Mouse (Mus musculus): Measurements from ENCODE around the gene Slc4a5. TPM values are rescaled to one million over a fixed set of nuclear protein-coding genes. Genes with fewer than 3 reads are reported as not detected.

Slc4a5 gene
- polyA plus RNA-seq, 1 experiment, result 1.1 TPM

- 74% methylated on average over 10 of the region's 10 CpGs for WGBS
- Histone ChIP-seq H3K27ac (ENCODE audit: control insufficient read depth, insufficient read depth, low read depth, low read length, poor library complexity) (no peak overlapping the region), H3K4me1 (ENCODE audit: control insufficient read depth, insufficient read depth, low read length) (no peaks in the 10 kb centered on the region), H3K4me3 (replicated peaks; ENCODE audit: control insufficient read depth, low read depth, low read length) (no peak overlapping the region)
- no peak for TF ChIP-seq POLR2A (IDR thresholded peaks at IDR 0.05; ENCODE audit: borderline replicate concordance, control insufficient read depth, low read depth, low read length)
- TF ChIP-seq CTCF (IDR thresholded peaks at IDR 0.05; ENCODE audit: control insufficient read depth, insufficient read depth, low read length), result no peak
Observed at GRCm38 (mm10) chr6:83244422-83245061, 24.9 kb downstream of the Slc4a5 start.

GRCm38 (mm10) chr6:83245134-83245533 lies 25.5 kb downstream of the Slc4a5 start:
- Histone ChIP-seq H3K4me1 (ENCODE audit: control insufficient read depth, insufficient read depth, low read length) (no peaks in the 10 kb centered on the region), H3K27ac (ENCODE audit: control insufficient read depth, insufficient read depth, low read depth, low read length, poor library complexity) (no peak overlapping the region), H3K4me3 (replicated peaks; ENCODE audit: control insufficient read depth, low read depth, low read length) (no peak overlapping the region)
- WGBS, result 79% methylated on average over 6 of the region's 6 CpGs
- TF ChIP-seq POLR2A (IDR thresholded peaks at IDR 0.05; ENCODE audit: borderline replicate concordance, control insufficient read depth, low read depth, low read length) (no peak), CTCF (IDR thresholded peaks at IDR 0.05; ENCODE audit: control insufficient read depth, insufficient read depth, low read length) (no peak)

- Histone ChIP-seq H3K4me1 (ENCODE audit: control insufficient read depth, insufficient read depth, low read length) (no peaks in the 10 kb centered on the region), H3K4me3 (replicated peaks; ENCODE audit: control insufficient read depth, low read depth, low read length) (no peak overlapping the region), H3K27ac (ENCODE audit: control insufficient read depth, insufficient read depth, low read depth, low read length, poor library complexity) (no peak overlapping the region)
- TF ChIP-seq CTCF (IDR thresholded peaks at IDR 0.05; ENCODE audit: control insufficient read depth, insufficient read depth, low read length) (no peak), POLR2A (IDR thresholded peaks at IDR 0.05; ENCODE audit: borderline replicate concordance, control insufficient read depth, low read depth, low read length) (no peak)
- 88% methylated on average over 1 of the region's 1 CpGs for WGBS
Observed at GRCm38 (mm10) chr6:83245997-83246396, 26.4 kb downstream of the Slc4a5 start.

- H3K27ac ChIP-seq (ENCODE audit: control insufficient read depth, insufficient read depth, low read depth, low read length, poor library complexity), result no peak overlapping the region
- WGBS, result 85% methylated on average over 4 of the region's 4 CpGs
- H3K4me3 ChIP-seq (replicated peaks; ENCODE audit: control insufficient read depth, low read depth, low read length), result no peak overlapping the region
- no peaks in the 10 kb centered on the region for H3K4me1 ChIP-seq (ENCODE audit: control insufficient read depth, insufficient read depth, low read length)
- TF ChIP-seq CTCF (IDR thresholded peaks at IDR 0.05; ENCODE audit: control insufficient read depth, insufficient read depth, low read length) (no peak), POLR2A (IDR thresholded peaks at IDR 0.05; ENCODE audit: borderline replicate concordance, control insufficient read depth, low read depth, low read length) (no peak)
Observed at GRCm38 (mm10) chr6:83246750-83247149, 27.1 kb downstream of the Slc4a5 start.

GRCm38 (mm10) chr6:83247153-83247552 lies 27.5 kb downstream of the Slc4a5 start:
- no peak overlapping the region for H3K27ac ChIP-seq (ENCODE audit: control insufficient read depth, insufficient read depth, low read depth, low read length, poor library complexity)
- WGBS, result 85% methylated on average over 2 of the region's 2 CpGs
- H3K4me1 ChIP-seq (ENCODE audit: control insufficient read depth, insufficient read depth, low read length), result no peaks in the 10 kb centered on the region
- H3K4me3 ChIP-seq (replicated peaks; ENCODE audit: control insufficient read depth, low read depth, low read length), result no peak overlapping the region
- TF ChIP-seq POLR2A (IDR thresholded peaks at IDR 0.05; ENCODE audit: borderline replicate concordance, control insufficient read depth, low read depth, low read length) (no peak), CTCF (IDR thresholded peaks at IDR 0.05; ENCODE audit: control insufficient read depth, insufficient read depth, low read length) (no peak)

GRCm38 (mm10) chr6:83254242-83254641 lies 34.6 kb downstream of the Slc4a5 start:
- no peak overlapping the region for H3K27ac ChIP-seq (ENCODE audit: control insufficient read depth, insufficient read depth, low read depth, low read length, poor library complexity)
- WGBS, result 80% methylated on average over 7 of the region's 7 CpGs
- no peaks in the 10 kb centered on the region for H3K4me1 ChIP-seq (ENCODE audit: control insufficient read depth, insufficient read depth, low read length)
- no peak for TF ChIP-seq CTCF (IDR thresholded peaks at IDR 0.05; ENCODE audit: control insufficient read depth, insufficient read depth, low read length)
- no peak overlapping the region for H3K4me3 ChIP-seq (replicated peaks; ENCODE audit: control insufficient read depth, low read depth, low read length)

- H3K27ac ChIP-seq (ENCODE audit: control insufficient read depth, insufficient read depth, low read depth, low read length, poor library complexity), result no peak overlapping the region
- 85% methylated on average over 1 of the region's 1 CpGs for WGBS
- H3K4me1 ChIP-seq (ENCODE audit: control insufficient read depth, insufficient read depth, low read length), result no peaks in the 10 kb centered on the region
- no peak overlapping the region for H3K4me3 ChIP-seq (replicated peaks; ENCODE audit: control insufficient read depth, low read depth, low read length)
- no peak for TF ChIP-seq POLR2A (IDR thresholded peaks at IDR 0.05; ENCODE audit: borderline replicate concordance, control insufficient read depth, low read depth, low read length)
- peak; percentile 20; the same call in 1 of the 2 replicates for TF ChIP-seq CTCF (IDR thresholded peaks at IDR 0.05; ENCODE audit: control insufficient read depth, insufficient read depth, low read length)
Observed at GRCm38 (mm10) chr6:83264516-83264915, 44.9 kb downstream of the Slc4a5 start.

GRCm38 (mm10) chr6:83265253-83265652 lies 45.6 kb downstream of the Slc4a5 start:
- Histone ChIP-seq H3K4me3 (replicated peaks; ENCODE audit: control insufficient read depth, low read depth, low read length) (no peak overlapping the region), H3K27ac (ENCODE audit: control insufficient read depth, insufficient read depth, low read depth, low read length, poor library complexity) (no peak overlapping the region), H3K4me1 (ENCODE audit: control insufficient read depth, insufficient read depth, low read length) (no peaks in the 10 kb centered on the region)
- TF ChIP-seq CTCF (IDR thresholded peaks at IDR 0.05; ENCODE audit: control insufficient read depth, insufficient read depth, low read length), result no peak
- TF ChIP-seq POLR2A (IDR thresholded peaks at IDR 0.05; ENCODE audit: borderline replicate concordance, control insufficient read depth, low read depth, low read length), result no peak

GRCm38 (mm10) chr6:83265653-83266052 lies 46.0 kb downstream of the Slc4a5 start:
- TF ChIP-seq CTCF (IDR thresholded peaks at IDR 0.05; ENCODE audit: control insufficient read depth, insufficient read depth, low read length) (no peak), POLR2A (IDR thresholded peaks at IDR 0.05; ENCODE audit: borderline replicate concordance, control insufficient read depth, low read depth, low read length) (no peak)
- 90% methylated on average over 4 of the region's 4 CpGs for WGBS
- Histone ChIP-seq H3K27ac (ENCODE audit: control insufficient read depth, insufficient read depth, low read depth, low read length, poor library complexity) (no peak overlapping the region), H3K4me1 (ENCODE audit: control insufficient read depth, insufficient read depth, low read length) (no peaks in the 10 kb centered on the region), H3K4me3 (replicated peaks; ENCODE audit: control insufficient read depth, low read depth, low read length) (no peak overlapping the region)

Measured in bone marrow, adult 2 months (tissue).